In genomic region chr16:53071887-53072682, GRCm38 (mm10) we compare ENCODE assay signal across 14 mouse cellular contexts.
"Had no signal": no experiment of that assay in that cellular context is flagged by ENCODE, and none has a peak within 500 bp of the region (broad histone marks: within the 10 kb centered on the region; RNA-seq: fewer than 3 reads in every experiment).

No protein-coding gene starts in this region.

- DNase-seq: liver; liver, embryonic 13.5 days; liver, postnatal 0 days; lung, postnatal 14 days; thymus, postnatal 4 days had no signal

- ATAC-seq: liver, postnatal 0 days; midbrain, embryonic 15.5 days had no signal

- H3K9me3 ChIP-seq: limb, embryonic 12.5 days; liver, embryonic 13.5 days; lung, embryonic 15.5 days; megakaryocyte, embryonic 14.5 days; midbrain, embryonic 15.5 days; neural tube, embryonic 12.5 days had no signal

- H3K4me2 ChIP-seq: limb, embryonic 12.5 days; liver, embryonic 13.5 days; lung, embryonic 15.5 days; midbrain, embryonic 11.5 days; midbrain, embryonic 15.5 days; neural tube, embryonic 12.5 days had no signal

- H3K4me3 ChIP-seq: layer of hippocampus, adult 2 months; limb, embryonic 12.5 days; liver, embryonic 13.5 days; lung, embryonic 15.5 days; megakaryocyte, embryonic 14.5 days; midbrain, embryonic 15.5 days; neural tube, embryonic 12.5 days had no signal

- H3K4me1 ChIP-seq: limb, embryonic 12.5 days; liver, embryonic 13.5 days; lung, embryonic 15.5 days; megakaryocyte, embryonic 14.5 days; neural tube, embryonic 12.5 days had no signal

- H3K36me3 ChIP-seq: limb, embryonic 12.5 days; liver, embryonic 13.5 days; lung, embryonic 15.5 days; midbrain, embryonic 15.5 days; neural tube, embryonic 12.5 days had no signal

- H3K27ac ChIP-seq: layer of hippocampus, adult 2 months; limb, embryonic 12.5 days; liver, embryonic 13.5 days; lung, embryonic 15.5 days; macrophage; midbrain, embryonic 15.5 days; neural tube, embryonic 12.5 days; stomach, postnatal 0 days had no signal

- H3K27me3 ChIP-seq: limb, embryonic 12.5 days; liver, embryonic 13.5 days; lung, embryonic 15.5 days; megakaryocyte, embryonic 14.5 days; midbrain, embryonic 15.5 days; neural tube, embryonic 12.5 days had no signal

- H3K9ac ChIP-seq: limb, embryonic 12.5 days; liver, embryonic 13.5 days; liver, postnatal 0 days; lung, embryonic 15.5 days; midbrain, embryonic 15.5 days; neural tube, embryonic 12.5 days had no signal
